Mouse (Mus musculus): Measurements from ENCODE around the gene Wfdc10. TPM values are rescaled to one million over a fixed set of nuclear protein-coding genes. Genes with fewer than 3 reads are reported as not detected.
A peak's percentile ranks its signal among the peaks of the same experiment; 100 is the strongest.

Wfdc10 gene
- polyA plus RNA-seq, 1 experiment from 2014 or later, result 0.44 TPM

GRCm38 (mm10) chr2:164670261-164670660 is 14.4 kb downstream of the Wfdc10 start:
- WGBS, result 79% methylated on average over 5 of the region's 5 CpGs
- no peak overlapping the region for H3K4me2 ChIP-seq

GRCm38 (mm10) chr2:164670938-164671337 is 15.1 kb downstream of the Wfdc10 start:
- no peak overlapping the region for H3K4me2 ChIP-seq
- no peaks in the 10 kb centered on the region for H3K9me3 ChIP-seq
- H3K4me3 ChIP-seq (replicated peaks), result no peak overlapping the region
- no peaks in the 10 kb centered on the region for H3K36me3 ChIP-seq
- no peaks in the 10 kb centered on the region for H3K4me1 ChIP-seq
- no peak overlapping the region for H3K27ac ChIP-seq
- no peaks in the 10 kb centered on the region for H3K27me3 ChIP-seq (replicated peaks)
- no peak for ATAC-seq (ENCODE audit: insufficient read depth, low FRiP score, low read depth)
- WGBS, result 17% methylated on average over 1 of the region's 1 CpGs
- no peak overlapping the region for H3K9ac ChIP-seq

More at GRCm38 (mm10) chr2:164670261-164670660, 14.4 kb downstream of the Wfdc10 start:
- no peaks in the 10 kb centered on the region for H3K36me3 ChIP-seq
- no peak overlapping the region for H3K27ac ChIP-seq
- H3K4me1 ChIP-seq, result no peaks in the 10 kb centered on the region
- H3K27me3 ChIP-seq (replicated peaks), result no peaks in the 10 kb centered on the region
- H3K9me3 ChIP-seq, result no peaks in the 10 kb centered on the region
- no peak overlapping the region for H3K9ac ChIP-seq
- no peak overlapping the region for H3K4me3 ChIP-seq (replicated peaks)
- no peak for ATAC-seq (ENCODE audit: insufficient read depth, low FRiP score, low read depth)

- H3K4me3 ChIP-seq (replicated peaks), result no peak within 1 kb of the TSS
- no peak within 1 kb of the TSS for H3K4me2 ChIP-seq
- no peak within 1 kb of the TSS for H3K9ac ChIP-seq
- WGBS, result 73% methylated on average over 7 of the region's 7 CpGs
- no peaks in the 10 kb centered on the region for H3K27me3 ChIP-seq (replicated peaks)
- H3K36me3 ChIP-seq, result no peaks in the 10 kb centered on the region
- H3K4me1 ChIP-seq, result peaks cover 7% of the 10 kb centered on the region; the same call in 1 of the 2 replicates
- no peaks in the 10 kb centered on the region for H3K9me3 ChIP-seq
- ATAC-seq (ENCODE audit: insufficient read depth, low FRiP score, low read depth), result no peak
- no peak within 1 kb of the TSS for H3K27ac ChIP-seq
Observed at GRCm38 (mm10) chr2:164673987-164674386, 18.1 kb downstream of the Wfdc10 start, which contains the start of gene Wfdc11. Gene Wfdc11 (minus strand): TSS chr2:164674087.

- Histone ChIP-seq H3K36me3 (no peaks in the 10 kb centered on the region), H3K9ac (no peak overlapping the region), H3K27ac (no peak overlapping the region), H3K9me3 (no peaks in the 10 kb centered on the region), H3K4me3 (replicated peaks) (no peak overlapping the region), H3K4me1 (peaks cover 10% of the 10 kb centered on the region; the same call in 1 of the 2 replicates), H3K4me2 (no peak overlapping the region), H3K27me3 (replicated peaks) (no peaks in the 10 kb centered on the region)
- 80% methylated on average over 7 of the region's 7 CpGs for WGBS
- ATAC-seq (ENCODE audit: insufficient read depth, low FRiP score, low read depth), result no peak
Observed at GRCm38 (mm10) chr2:164676103-164676502, 20.3 kb downstream of the Wfdc10 start.

GRCm38 (mm10) chr2:164676916-164677685 is 21.3 kb downstream of the Wfdc10 start:
- no peak overlapping the region for H3K4me3 ChIP-seq (replicated peaks)
- no peak for ATAC-seq (ENCODE audit: insufficient read depth, low FRiP score, low read depth)
- H3K4me1 ChIP-seq, result peaks cover 10% of the 10 kb centered on the region; the same call in 1 of the 2 replicates
- WGBS, result 69% methylated on average over 16 of the region's 16 CpGs
- H3K27me3 ChIP-seq (replicated peaks), result no peaks in the 10 kb centered on the region
- H3K9me3 ChIP-seq, result no peaks in the 10 kb centered on the region
- H3K4me2 ChIP-seq, result no peak overlapping the region
- no peak overlapping the region for H3K27ac ChIP-seq
- H3K9ac ChIP-seq, result no peak overlapping the region
- H3K36me3 ChIP-seq, result no peaks in the 10 kb centered on the region

GRCm38 (mm10) chr2:164678848-164679625 is 23.2 kb downstream of the Wfdc10 start:
- Histone ChIP-seq H3K9ac (no peak overlapping the region), H3K4me3 (replicated peaks) (peak overlapping the region; percentile 26), H3K27ac (peak overlapping the region; percentile 44; the same call in 1 of the 2 replicates), H3K4me2 (peak overlapping the region; percentile 55), H3K9me3 (no peaks in the 10 kb centered on the region), H3K36me3 (no peaks in the 10 kb centered on the region), H3K4me1 (peaks cover 10% of the 10 kb centered on the region; the same call in 1 of the 2 replicates), H3K27me3 (replicated peaks) (no peaks in the 10 kb centered on the region)
- ATAC-seq (ENCODE audit: insufficient read depth, low FRiP score, low read depth), result peak; percentile 68
- 15% methylated on average over 19 of the region's 19 CpGs for WGBS

- no peaks in the 10 kb centered on the region for H3K36me3 ChIP-seq
Observed at GRCm38 (mm10) chr2:164679906-164680305, 24.1 kb downstream of the Wfdc10 start.

GRCm38 (mm10) chr2:164684807-164685206 is 29.0 kb downstream of the Wfdc10 start, which contains the start of gene Wfdc13:
Gene Wfdc13 (plus strand): TSS chr2:164685107.
- H3K27ac ChIP-seq, result no peak within 1 kb of the TSS
- no peaks in the 10 kb centered on the region for H3K27me3 ChIP-seq (replicated peaks)
- no peaks in the 10 kb centered on the region for H3K36me3 ChIP-seq
- H3K4me3 ChIP-seq (replicated peaks), result no peak within 1 kb of the TSS
- no peak within 1 kb of the TSS for H3K9ac ChIP-seq
- WGBS, result 56% methylated on average over 3 of the region's 3 CpGs
- H3K4me1 ChIP-seq, result no peaks in the 10 kb centered on the region
- H3K4me2 ChIP-seq, result no peak within 1 kb of the TSS
- no peak for ATAC-seq (ENCODE audit: insufficient read depth, low FRiP score, low read depth)
- H3K9me3 ChIP-seq, result no peaks in the 10 kb centered on the region

More at GRCm38 (mm10) chr2:164679906-164680305, 24.1 kb downstream of the Wfdc10 start:
- Histone ChIP-seq H3K4me2 (no peak overlapping the region), H3K9me3 (no peaks in the 10 kb centered on the region), H3K27me3 (replicated peaks) (no peaks in the 10 kb centered on the region), H3K27ac (0 out of 2 replicates have a peak overlapping the region, but pooled peaks have one; percentile 44), H3K4me3 (replicated peaks) (no peak overlapping the region), H3K9ac (no peak overlapping the region), H3K4me1 (peaks cover 10% of the 10 kb centered on the region; the same call in 1 of the 2 replicates)
- 18% methylated on average over 3 of the region's 3 CpGs for WGBS
- ATAC-seq (ENCODE audit: insufficient read depth, low FRiP score, low read depth), result 0 out of 2 replicates have a peak, but pooled peaks have one; percentile 19

- H3K27me3 ChIP-seq (replicated peaks), result no peaks in the 10 kb centered on the region
- no peaks in the 10 kb centered on the region for H3K36me3 ChIP-seq
- no peak within 1 kb of the TSS for H3K27ac ChIP-seq
- no peak within 1 kb of the TSS for H3K9ac ChIP-seq
- H3K4me1 ChIP-seq, result no peaks in the 10 kb centered on the region
- no peaks in the 10 kb centered on the region for H3K9me3 ChIP-seq
- WGBS, result 74% methylated on average over 4 of the region's 4 CpGs
- H3K4me3 ChIP-seq (replicated peaks), result no peak within 1 kb of the TSS
- no peak within 1 kb of the TSS for H3K4me2 ChIP-seq
- ATAC-seq (ENCODE audit: insufficient read depth, low FRiP score, low read depth), result no peak
Observed at GRCm38 (mm10) chr2:164698201-164698600, 42.4 kb downstream of the Wfdc10 start, which contains the start of gene Spint4. Gene Spint4 (plus strand): TSS chr2:164698501.

GRCm38 (mm10) chr2:164700959-164701358 is 45.1 kb downstream of the Wfdc10 start:
- Histone ChIP-seq H3K4me2 (no peak overlapping the region), H3K4me1 (no peaks in the 10 kb centered on the region), H3K4me3 (replicated peaks) (no peak overlapping the region), H3K36me3 (no peaks in the 10 kb centered on the region), H3K27me3 (replicated peaks) (no peaks in the 10 kb centered on the region), H3K9me3 (no peaks in the 10 kb centered on the region), H3K27ac (no peak overlapping the region), H3K9ac (no peak overlapping the region)
- no peak; the same call in 1 of the 2 replicates for ATAC-seq (ENCODE audit: insufficient read depth, low FRiP score, low read depth)
- WGBS, result 43% methylated on average over 5 of the region's 5 CpGs

GRCm38 (mm10) chr2:164701761-164702160 is 45.9 kb downstream of the Wfdc10 start:
- 82% methylated on average over 5 of the region's 5 CpGs for WGBS
- no peaks in the 10 kb centered on the region for H3K9me3 ChIP-seq
- ATAC-seq (ENCODE audit: insufficient read depth, low FRiP score, low read depth), result no peak
- H3K27me3 ChIP-seq (replicated peaks), result no peaks in the 10 kb centered on the region
- no peak overlapping the region for H3K4me2 ChIP-seq
- H3K36me3 ChIP-seq, result no peaks in the 10 kb centered on the region
- H3K27ac ChIP-seq, result no peak overlapping the region
- H3K9ac ChIP-seq, result no peak overlapping the region
- no peak overlapping the region for H3K4me3 ChIP-seq (replicated peaks)
- H3K4me1 ChIP-seq, result no peaks in the 10 kb centered on the region

GRCm38 (mm10) chr2:164704235-164704634 is 48.4 kb downstream of the Wfdc10 start:
- WGBS, result 81% methylated on average over 5 of the region's 5 CpGs
- no peak overlapping the region for H3K4me3 ChIP-seq (replicated peaks)
- H3K36me3 ChIP-seq, result no peaks in the 10 kb centered on the region
- no peak overlapping the region for H3K27ac ChIP-seq
- H3K4me1 ChIP-seq, result no peaks in the 10 kb centered on the region
- H3K27me3 ChIP-seq (replicated peaks), result no peaks in the 10 kb centered on the region
- no peaks in the 10 kb centered on the region for H3K9me3 ChIP-seq
- ATAC-seq (ENCODE audit: insufficient read depth, low FRiP score, low read depth), result no peak
- no peak overlapping the region for H3K4me2 ChIP-seq
- no peak overlapping the region for H3K9ac ChIP-seq
